Mouse (Mus musculus) small intestine, adult 2 months (tissue): ENCODE measurements around the gene Tnfaip8l2. TPM values are rescaled to one million over a fixed set of nuclear protein-coding genes. Genes with fewer than 3 reads are reported as not detected.

ENCODE experiments used
- H3K27ac ChIP-seq: fragments of 200-500 bp; 2 replicates; pipeline ENCODE4 v1.5.1; 2012; ENCODE audit warnings: low read depth, low read length, control low read depth, inconsistent platforms; ENCODE audit not compliant: insufficient read depth
- H3K27me3 ChIP-seq: fragments of 200-500 bp; 2 replicates; pipeline ENCODE4 v1.6.1; 2012; ENCODE audit warnings: mild to moderate bottlenecking, moderate library complexity, low read length, inconsistent platforms; ENCODE audit not compliant: control insufficient read depth, insufficient read depth
- H3K36me3 ChIP-seq: fragments of 200-500 bp; 2 replicates; pipeline ENCODE4 v1.6.1; 2012; ENCODE audit warnings: mild to moderate bottlenecking, low read length, control low read depth, inconsistent platforms; ENCODE audit not compliant: control insufficient read depth, insufficient read depth
- H3K4me1 ChIP-seq: fragments of 200-500 bp; 2 replicates; pipeline ENCODE4 v1.6.1; 2012; ENCODE audit warnings: low read length, inconsistent platforms, mixed read lengths; ENCODE audit not compliant: control insufficient read depth, insufficient read depth, insufficient read length
- H3K4me3 ChIP-seq: fragments of 200-500 bp; 2 replicates; pipeline ENCODE4 v1.5.1; 2012; ENCODE audit warnings: low read depth, mild to moderate bottlenecking, control low read depth, inconsistent platforms, low read length, moderate library complexity
- CTCF ChIP-seq: fragments of 200-500 bp; IDR thresholded peaks from 2 replicates; pipeline ENCODE4 v1.5.1; 2012; ENCODE audit warnings: low read depth, mild to moderate bottlenecking, control low read depth, inconsistent platforms, low read length, moderate library complexity, mixed read lengths; ENCODE audit not compliant: insufficient replicate concordance, insufficient read length; ENCODE audit errors: extremely low read depth
- POLR2A ChIP-seq: fragments of 200-500 bp; IDR thresholded peaks from 2 replicates; pipeline ENCODE4 v1.6.1; 2012; ENCODE audit warnings: low read depth, mild to moderate bottlenecking, control low read depth, inconsistent platforms, low read length, moderate library complexity
- WGBS: fragments of 180-500 bp; shearing (Covaris S2); methylation state at CpG from one replicate; pipeline ENCODE4 v1.1.7; 2018; 5-methylcytosine and 5-hydroxymethylcytosine counted together
- polyA plus RNA-seq: library from polyadenylated mRNA; depleted of rRNA; stranded (reverse); fragments of >200 nt; gene quantifications from 2 replicates; pipeline ENCODE4 v1.2.3, GENCODE M21; 2012; rRNA removed

Gene Tnfaip8l2
- polyA plus RNA-seq, 1 experiment = 52.3 TPM

GRCm38 (mm10) chr3:95105121-95105520 is 37.0 kb downstream of the Tnfaip8l2 start:
- H3K36me3 ChIP-seq = peaks cover 7% of the 10 kb centered on the region
- 23% methylated on average over 4 of the region's 4 CpGs for WGBS
- peaks cover 4% of the 10 kb centered on the region; the same call in 1 of the 2 replicates for H3K4me1 ChIP-seq
- H3K4me3 ChIP-seq = no peak overlapping the region
- TF ChIP-seq CTCF = no peak
- no peak for TF ChIP-seq POLR2A
- no peaks in the 10 kb centered on the region for H3K27me3 ChIP-seq
- no peak overlapping the region for H3K27ac ChIP-seq

GRCm38 (mm10) chr3:95100854-95101253 is 41.3 kb downstream of the Tnfaip8l2 start:
- WGBS = 30% methylated on average over 2 of the region's 2 CpGs
- Histone ChIP-seq H3K27ac (no peak overlapping the region), H3K4me3 (no peak overlapping the region), H3K4me1 (peaks cover 4% of the 10 kb centered on the region; the same call in 1 of the 2 replicates), H3K36me3 (peaks cover 13% of the 10 kb centered on the region), H3K27me3 (no peaks in the 10 kb centered on the region)
- no peak for TF ChIP-seq POLR2A
- TF ChIP-seq CTCF = no peak

Other genes starting within 250 kb of the Tnfaip8l2 start
- gene Selenbp1, start 209.3 kb downstream of the Tnfaip8l2 start, polyA plus RNA-seq = 30.5 and 50.4 TPM in 2 replicates
- gene Rfx5, start 188.3 kb downstream of the Tnfaip8l2 start, polyA plus RNA-seq = 5.5 and 5.7 TPM in 2 replicates
- gene Pi4kb, start 167.6 kb downstream of the Tnfaip8l2 start, polyA plus RNA-seq = 14.2 and 20.9 TPM in 2 replicates
- gene Zfp687, start 126.9 kb downstream of the Tnfaip8l2 start, polyA plus RNA-seq = 9.1 and 17.1 TPM in 2 replicates
- 81.7 and 131 TPM in 2 replicates for gene Psmd4, start 99.7 kb downstream of the Tnfaip8l2 start, polyA plus RNA-seq
- gene Pip5k1a, start 35.4 kb downstream of the Tnfaip8l2 start, polyA plus RNA-seq = 6.7 and 14.9 TPM in 2 replicates
- gene Vps72, start 31.3 kb downstream of the Tnfaip8l2 start, polyA plus RNA-seq = 27.4 and 63.8 TPM in 2 replicates
- 0.62 and 0.84 TPM in 2 replicates for gene Tmod4, start 17.9 kb downstream of the Tnfaip8l2 start, polyA plus RNA-seq
- 15.3 and 34.3 TPM in 2 replicates for gene Scnm1, start 8.3 kb downstream of the Tnfaip8l2 start, polyA plus RNA-seq
- gene Lysmd1, start 8.3 kb downstream of the Tnfaip8l2 start, polyA plus RNA-seq = 1.8 and 5.0 TPM in 2 replicates
- gene Sema6c, start 18.1 kb upstream of the Tnfaip8l2 start, polyA plus RNA-seq = 2.1 and 4.6 TPM in 2 replicates
- 2.9 and 7.4 TPM in 2 replicates for gene Gabpb2, start 75.6 kb upstream of the Tnfaip8l2 start, polyA plus RNA-seq
- gene Cdc42se1, start 86.4 kb upstream of the Tnfaip8l2 start, polyA plus RNA-seq = 26.1 and 41.6 TPM in 2 replicates
- 13.1 and 14.0 TPM in 2 replicates for gene Mllt11, start 89.8 kb upstream of the Tnfaip8l2 start, polyA plus RNA-seq
- gene Gm128, start 99.2 kb upstream of the Tnfaip8l2 start, polyA plus RNA-seq = 0.13 and 0.18 TPM in 2 replicates
- 0.16 and 0.58 TPM in 2 replicates for gene Bnipl, start 108.8 kb upstream of the Tnfaip8l2 start, polyA plus RNA-seq
- 58.5 and 89.2 TPM in 2 replicates for gene Mindy1, start 139.0 kb upstream of the Tnfaip8l2 start, polyA plus RNA-seq
- 4.4 and 11.5 TPM in 2 replicates for gene Prune1, start 139.7 kb upstream of the Tnfaip8l2 start, polyA plus RNA-seq
- 0.52 and 0.65 TPM in 2 replicates for gene Anxa9, start 164.8 kb upstream of the Tnfaip8l2 start, polyA plus RNA-seq
- 51.3 and 84.0 TPM in 2 replicates for gene Cers2, start 172.4 kb upstream of the Tnfaip8l2 start, polyA plus RNA-seq
- gene Setdb1, start 214.8 kb upstream of the Tnfaip8l2 start, polyA plus RNA-seq = 3.3 and 5.3 TPM in 2 replicates